Mouse (Mus musculus): ENCODE results near the gene Foxn2. TPM values are rescaled to one million over a fixed set of nuclear protein-coding genes. Genes with fewer than 3 reads are reported as not detected.
"Not testable (repeated sequence)": the region's sequence is repeated elsewhere in the genome, so short reads cannot be mapped to it uniquely, and the experiment has no call there.

Foxn2 gene
- polyA plus RNA-seq, 1 experiment from 2014 or later, result 9.5 TPM

GRCm38 (mm10) chr17:88459516-88459915, 19.0 kb downstream of the Foxn2 start:
- no peak overlapping the region for H3K4me2 ChIP-seq (ENCODE audit: low read depth, low read length, severe bottlenecking)
- ATAC-seq (replicated peaks; ENCODE audit: low FRiP score) (no peak), DNase-seq (ENCODE audit: low spot score) (no peak)
- no peak overlapping the region for H3K27ac ChIP-seq (ENCODE audit: low read depth, low read length)
- no peak overlapping the region for H3K9ac ChIP-seq (ENCODE audit: low read length)
- H3K4me1 ChIP-seq (replicated peaks; ENCODE audit: control insufficient read depth, insufficient read depth, low read length), result no peaks in the 10 kb centered on the region
- H3K9me3 ChIP-seq (ENCODE audit: control insufficient read depth, low read length), result no peaks in the 10 kb centered on the region
- no peaks in the 10 kb centered on the region for H3K36me3 ChIP-seq (ENCODE audit: control insufficient read depth, insufficient read depth, low read length)
- H3K27me3 ChIP-seq (ENCODE audit: control insufficient read depth, insufficient read depth, low read length), result no peaks in the 10 kb centered on the region
- no peak overlapping the region for H3K4me3 ChIP-seq (ENCODE audit: low read depth, low read length)
- WGBS, result 82% methylated on average over 2 of the region's 2 CpGs

GRCm38 (mm10) chr17:88459916-88460901, 19.7 kb downstream of the Foxn2 start:
- Histone ChIP-seq H3K4me3 (ENCODE audit: low read depth, low read length) (no peak overlapping the region), H3K4me1 (replicated peaks; ENCODE audit: control insufficient read depth, insufficient read depth, low read length) (no peaks in the 10 kb centered on the region), H3K36me3 (ENCODE audit: control insufficient read depth, insufficient read depth, low read length) (no peaks in the 10 kb centered on the region), H3K27me3 (ENCODE audit: control insufficient read depth, insufficient read depth, low read length) (no peaks in the 10 kb centered on the region), H3K27ac (ENCODE audit: low read depth, low read length) (no peak overlapping the region), H3K4me2 (ENCODE audit: low read depth, low read length, severe bottlenecking) (no peak overlapping the region), H3K9ac (ENCODE audit: low read length) (no peak overlapping the region), H3K9me3 (ENCODE audit: control insufficient read depth, low read length) (no peaks in the 10 kb centered on the region)
- WGBS, result 88% methylated on average over 7 of the region's 7 CpGs
- ATAC-seq (replicated peaks; ENCODE audit: low FRiP score) (no peak), DNase-seq (ENCODE audit: low spot score) (no peak)

- H3K36me3 ChIP-seq (ENCODE audit: control insufficient read depth, insufficient read depth, low read length), result no peaks in the 10 kb centered on the region
- no peaks in the 10 kb centered on the region for H3K27me3 ChIP-seq (ENCODE audit: control insufficient read depth, insufficient read depth, low read length)
- H3K9ac ChIP-seq (ENCODE audit: low read length), result no peak overlapping the region
- H3K4me2 ChIP-seq (ENCODE audit: low read depth, low read length, severe bottlenecking), result no peak overlapping the region
- ATAC-seq (replicated peaks; ENCODE audit: low FRiP score) (no peak), DNase-seq (ENCODE audit: low spot score) (no peak)
- no peaks in the 10 kb centered on the region for H3K4me1 ChIP-seq (replicated peaks; ENCODE audit: control insufficient read depth, insufficient read depth, low read length)
- no peak overlapping the region for H3K4me3 ChIP-seq (ENCODE audit: low read depth, low read length)
- H3K9me3 ChIP-seq (ENCODE audit: control insufficient read depth, low read length), result no peaks in the 10 kb centered on the region
- WGBS, result 92% methylated on average over 5 of the region's 5 CpGs
- no peak overlapping the region for H3K27ac ChIP-seq (ENCODE audit: low read depth, low read length)
These were observed 22.1 kb downstream of the Foxn2 start for GRCm38 (mm10) chr17:88462658-88463057.

GRCm38 (mm10) chr17:88466591-88466990, 26.1 kb downstream of the Foxn2 start:
- Histone ChIP-seq H3K27me3 (ENCODE audit: control insufficient read depth, insufficient read depth, low read length) (no peaks in the 10 kb centered on the region), H3K9me3 (ENCODE audit: control insufficient read depth, low read length) (no peaks in the 10 kb centered on the region), H3K4me2 (ENCODE audit: low read depth, low read length, severe bottlenecking) (no peak overlapping the region), H3K36me3 (ENCODE audit: control insufficient read depth, insufficient read depth, low read length) (peaks cover 2% of the 10 kb centered on the region; the same call in 1 of the 2 replicates), H3K4me1 (replicated peaks; ENCODE audit: control insufficient read depth, insufficient read depth, low read length) (no peaks in the 10 kb centered on the region), H3K9ac (ENCODE audit: low read length) (no peak overlapping the region), H3K4me3 (ENCODE audit: low read depth, low read length) (no peak overlapping the region), H3K27ac (ENCODE audit: low read depth, low read length) (no peak overlapping the region)
- ATAC-seq (replicated peaks; ENCODE audit: low FRiP score) (no peak), DNase-seq (ENCODE audit: low spot score) (no peak)
- WGBS, result 89% methylated on average over 1 of the region's 1 CpGs

DNA sequence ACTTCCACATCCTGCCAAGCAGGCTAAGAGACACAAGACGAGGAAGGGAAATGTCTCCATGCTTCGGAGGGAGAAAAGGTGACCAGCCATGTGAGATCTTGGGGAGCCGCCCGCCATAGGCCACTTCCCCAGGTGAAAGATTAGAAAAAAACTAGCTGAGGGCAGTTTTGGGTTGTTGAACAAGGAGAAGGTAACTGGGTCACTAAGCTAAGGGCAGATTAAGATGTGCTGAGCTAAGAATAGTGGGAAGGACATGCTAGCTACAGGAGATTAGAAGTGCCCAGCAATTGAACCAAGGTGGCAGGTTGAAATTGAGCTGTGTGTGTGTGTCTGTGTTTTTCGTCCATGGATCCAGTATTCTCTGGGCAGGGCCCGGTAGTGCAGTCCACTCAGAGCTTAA, 27.2 kb downstream of the Foxn2 start:
- no peaks in the 10 kb centered on the region for H3K27me3 ChIP-seq (ENCODE audit: control insufficient read depth, insufficient read depth, low read length)
- H3K4me1 ChIP-seq (replicated peaks; ENCODE audit: control insufficient read depth, insufficient read depth, low read length), result no peaks in the 10 kb centered on the region
- H3K9me3 ChIP-seq (ENCODE audit: control insufficient read depth, low read length), result no peaks in the 10 kb centered on the region
- peaks cover 2% of the 10 kb centered on the region; the same call in 1 of the 2 replicates for H3K36me3 ChIP-seq (ENCODE audit: control insufficient read depth, insufficient read depth, low read length)
- ATAC-seq (replicated peaks; ENCODE audit: low FRiP score) (no peak), DNase-seq (ENCODE audit: low spot score) (no peak)
- H3K4me2 ChIP-seq (ENCODE audit: low read depth, low read length, severe bottlenecking), result no peak overlapping the region
- 98% methylated on average over 6 of the region's 6 CpGs for WGBS
- H3K9ac ChIP-seq (ENCODE audit: low read length), result no peak overlapping the region
- no peak overlapping the region for H3K4me3 ChIP-seq (ENCODE audit: low read depth, low read length)
- H3K27ac ChIP-seq (ENCODE audit: low read depth, low read length), result no peak overlapping the region

- H3K27me3 ChIP-seq (ENCODE audit: control insufficient read depth, insufficient read depth, low read length); H3K4me2 ChIP-seq (ENCODE audit: low read depth, low read length, severe bottlenecking); H3K27ac ChIP-seq (ENCODE audit: low read depth, low read length); H3K9me3 ChIP-seq (ENCODE audit: control insufficient read depth, low read length); DNase-seq (ENCODE audit: low spot score); H3K4me3 ChIP-seq (ENCODE audit: low read depth, low read length); ATAC-seq (replicated peaks; ENCODE audit: low FRiP score); H3K36me3 ChIP-seq (ENCODE audit: control insufficient read depth, insufficient read depth, low read length); H3K9ac ChIP-seq (ENCODE audit: low read length); H3K4me1 ChIP-seq (replicated peaks; ENCODE audit: control insufficient read depth, insufficient read depth, low read length): not testable (repeated sequence)
- 97% methylated on average over 5 of the region's 5 CpGs for WGBS
These were observed 28.3 kb downstream of the Foxn2 start for GRCm38 (mm10) chr17:88468655-88469398.

DNA sequence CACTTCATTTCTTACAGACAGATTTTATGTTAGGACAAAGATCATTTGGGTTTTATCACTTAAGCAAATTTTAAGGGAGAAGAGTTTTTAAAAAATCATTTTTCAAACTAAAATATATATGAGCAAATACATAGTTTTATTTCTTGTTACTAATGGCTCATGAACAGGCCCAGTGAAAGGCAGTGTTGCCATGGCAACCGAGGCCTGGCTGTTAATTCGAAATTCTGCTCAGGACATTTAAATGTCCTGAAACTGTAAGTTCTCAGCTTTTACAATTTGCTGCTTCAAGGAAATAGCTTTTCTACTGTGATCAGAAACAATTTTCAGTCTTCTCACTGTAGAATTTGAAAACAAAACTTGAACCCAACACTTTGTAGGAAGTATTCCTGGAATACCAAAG, 33.3 kb downstream of the Foxn2 start:
- Histone ChIP-seq H3K4me1 (replicated peaks; ENCODE audit: control insufficient read depth, insufficient read depth, low read length) (no peaks in the 10 kb centered on the region), H3K4me2 (ENCODE audit: low read depth, low read length, severe bottlenecking) (no peak overlapping the region), H3K27ac (ENCODE audit: low read depth, low read length) (no peak overlapping the region), H3K4me3 (ENCODE audit: low read depth, low read length) (no peak overlapping the region), H3K9me3 (ENCODE audit: control insufficient read depth, low read length) (no peaks in the 10 kb centered on the region), H3K36me3 (ENCODE audit: control insufficient read depth, insufficient read depth, low read length) (peaks cover 2% of the 10 kb centered on the region; the same call in 1 of the 2 replicates), H3K27me3 (ENCODE audit: control insufficient read depth, insufficient read depth, low read length) (no peaks in the 10 kb centered on the region), H3K9ac (ENCODE audit: low read length) (no peak overlapping the region)
- DNase-seq (ENCODE audit: low spot score) (no peak), ATAC-seq (replicated peaks; ENCODE audit: low FRiP score) (no peak)
- WGBS, result 77% methylated on average over 2 of the region's 2 CpGs

- Histone ChIP-seq H3K9me3 (ENCODE audit: control insufficient read depth, low read length) (no peaks in the 10 kb centered on the region), H3K4me2 (ENCODE audit: low read depth, low read length, severe bottlenecking) (no peak overlapping the region), H3K9ac (ENCODE audit: low read length) (no peak overlapping the region), H3K4me1 (replicated peaks; ENCODE audit: control insufficient read depth, insufficient read depth, low read length) (no peaks in the 10 kb centered on the region), H3K27me3 (ENCODE audit: control insufficient read depth, insufficient read depth, low read length) (no peaks in the 10 kb centered on the region), H3K36me3 (ENCODE audit: control insufficient read depth, insufficient read depth, low read length) (no peaks in the 10 kb centered on the region), H3K4me3 (ENCODE audit: low read depth, low read length) (no peak overlapping the region), H3K27ac (ENCODE audit: low read depth, low read length) (no peak overlapping the region)
- DNase-seq (ENCODE audit: low spot score), result no peak
- 94% methylated on average over 7 of the region's 7 CpGs for WGBS
- ATAC-seq (replicated peaks; ENCODE audit: low FRiP score), result no peak
These were observed 36.7 kb downstream of the Foxn2 start for GRCm38 (mm10) chr17:88477165-88477564.

Data from forebrain, embryonic 11.5 days (tissue).